Mouse (Mus musculus) kidney, postnatal 0 days (tissue): ENCODE measurements at regions not wholly inside any gene's neighbourhood (a gene's known extent, or its start where the extent isn't known, plus 50 kb on each side); places are given as distances from the start of the nearest gene placed in this dataset.

Experiments
- ATAC-seq: fragments of 200-750 bp; cut with Nextera tagmentation; replicated peaks from 2 replicates; pipeline ENCODE4 v1.8.0; 2017; ENCODE audit warnings: low read depth, moderate number of reproducible peaks, moderate TSS enrichment, moderate library complexity; ENCODE audit not compliant: low FRiP score
- DNase-seq: peaks from one replicate; pipeline ENCODE4 v3.0.0-alpha.2; 2016; ENCODE audit warnings: low spot score
- H3K27ac ChIP-seq: fragments of 300-500 bp; sonication (generic); 2 replicates; pipeline ENCODE4 v1.5.1; 2014; ENCODE audit warnings: mild to moderate bottlenecking
- H3K27me3 ChIP-seq: fragments of 300-500 bp; sonication (generic); 2 replicates; pipeline ENCODE4 v1.6.1; 2014; ENCODE audit warnings: low read length, mixed read lengths; ENCODE audit not compliant: insufficient read depth
- H3K36me3 ChIP-seq: fragments of 300-500 bp; sonication (generic); 2 replicates; pipeline ENCODE4 v1.6.1; 2014; ENCODE audit warnings: low read length, mixed read lengths; ENCODE audit not compliant: insufficient read depth
- H3K4me1 ChIP-seq: fragments of 300-500 bp; sonication (generic); replicated peaks from 2 replicates; pipeline ENCODE4 v1.6.1; 2014; ENCODE audit warnings: antibody characterized with exemption, low read length, mixed read lengths; ENCODE audit not compliant: insufficient read depth
- H3K4me2 ChIP-seq: fragments of 300-500 bp; sonication (generic); 2 replicates; pipeline ENCODE4 v1.6.1; 2014; ENCODE audit warnings: mild to moderate bottlenecking, low read length, moderate library complexity, mixed read lengths
- H3K4me3 ChIP-seq: fragments of 300-500 bp; sonication (generic); replicated peaks from 2 replicates; pipeline ENCODE4 v1.5.1; 2014; ENCODE audit warnings: low read depth, low read length
- H3K9ac ChIP-seq: fragments of 300-500 bp; sonication (generic); 2 replicates; pipeline ENCODE4 v1.6.1; 2014; ENCODE audit warnings: low read depth, low read length
- H3K9me3 ChIP-seq: fragments of 300-500 bp; sonication (generic); replicated peaks from 2 replicates; pipeline ENCODE4 v1.6.1; 2016; ENCODE audit warnings: low read length, inconsistent platforms, mixed read lengths
- CTCF ChIP-seq: IDR thresholded peaks from 2 replicates; pipeline ENCODE4 v1.5.1; 2016; ENCODE audit warnings: antibody characterized with exemption, low read depth, mild to moderate bottlenecking, moderate library complexity
- WGBS: fragments of 180-500 bp; shearing (Covaris S2); extraction: QIAGEN DNeasy Blood & Tissue Kit; methylation state at CpG from one replicate; pipeline ENCODE4 v1.1.7; 2014; 5-methylcytosine and 5-hydroxymethylcytosine counted together

GRCm38 (mm10) chr12:28999963-29000451 lies 248.4 kb downstream of the Eipr1 start:
- Histone ChIP-seq H3K9ac (no peak overlapping the region), H3K4me2 (no peak overlapping the region), H3K27me3 (no peaks in the 10 kb centered on the region), H3K36me3 (no peaks in the 10 kb centered on the region), H3K27ac (no peak overlapping the region), H3K4me1 (no peaks in the 10 kb centered on the region), H3K4me3 (no peak overlapping the region), H3K9me3 (no peaks in the 10 kb centered on the region)
- no peak for TF ChIP-seq CTCF
- ATAC-seq, result no peak
- DNase-seq, result peak; percentile 24
- 35% methylated on average over 6 of the region's 6 CpGs for WGBS

DNA sequence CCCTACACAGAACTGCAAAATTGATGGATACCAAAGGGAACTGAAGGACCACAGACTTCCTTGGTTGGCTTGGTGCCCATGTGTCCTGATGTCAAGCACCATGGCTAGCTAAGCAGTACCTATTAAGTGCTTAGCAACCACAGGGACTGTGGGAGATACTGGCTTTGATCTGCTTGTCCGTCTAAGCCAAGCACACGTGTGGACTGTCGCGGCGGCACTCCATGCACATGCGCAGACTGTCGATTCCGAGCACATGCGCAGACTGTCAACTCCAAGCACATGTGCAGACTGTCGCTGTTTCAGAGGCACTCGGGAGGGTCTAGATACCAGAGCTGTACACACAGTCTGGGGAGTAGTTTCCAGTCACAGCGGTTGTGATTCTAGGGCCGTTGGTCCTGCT lies 252.9 kb downstream of the Eipr1 start:
- Histone ChIP-seq H3K27ac (no peak overlapping the region), H3K9ac (no peak overlapping the region), H3K9me3 (no peaks in the 10 kb centered on the region), H3K4me3 (no peak overlapping the region), H3K4me2 (no peak overlapping the region), H3K36me3 (no peaks in the 10 kb centered on the region), H3K27me3 (no peaks in the 10 kb centered on the region), H3K4me1 (no peaks in the 10 kb centered on the region)
- no peak for TF ChIP-seq CTCF
- WGBS, result 89% methylated on average over 13 of the region's 13 CpGs
- ATAC-seq (no peak), DNase-seq (no peak)

DNA sequence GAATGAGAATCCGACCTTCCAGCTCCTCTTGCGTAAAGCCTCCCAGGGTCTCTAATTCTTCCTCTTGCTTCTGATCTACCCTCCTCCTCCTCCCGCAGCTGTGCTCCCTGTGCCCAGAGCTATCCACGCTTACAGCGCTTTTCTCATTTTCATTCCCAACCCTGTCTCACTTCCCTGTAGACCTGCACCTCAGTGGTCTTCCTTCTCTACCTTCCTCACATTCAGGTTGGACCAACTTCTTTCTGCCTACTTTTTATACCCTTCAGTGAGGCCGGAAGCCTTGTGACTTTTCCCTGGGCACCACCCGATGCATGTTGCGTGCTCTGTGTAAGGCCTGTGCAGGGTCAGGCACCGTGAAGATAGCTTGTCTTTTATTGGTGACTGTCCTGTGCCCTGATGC lies 263.0 kb downstream of the Eipr1 start:
- Histone ChIP-seq H3K4me3 (no peak overlapping the region), H3K4me2 (no peak overlapping the region), H3K9ac (no peak overlapping the region), H3K36me3 (no peaks in the 10 kb centered on the region), H3K27ac (no peak overlapping the region), H3K4me1 (no peaks in the 10 kb centered on the region), H3K27me3 (no peaks in the 10 kb centered on the region), H3K9me3 (no peaks in the 10 kb centered on the region)
- no peak for TF ChIP-seq CTCF
- ATAC-seq (no peak), DNase-seq (no peak)
- 86% methylated on average over 9 of the region's 9 CpGs for WGBS

DNA sequence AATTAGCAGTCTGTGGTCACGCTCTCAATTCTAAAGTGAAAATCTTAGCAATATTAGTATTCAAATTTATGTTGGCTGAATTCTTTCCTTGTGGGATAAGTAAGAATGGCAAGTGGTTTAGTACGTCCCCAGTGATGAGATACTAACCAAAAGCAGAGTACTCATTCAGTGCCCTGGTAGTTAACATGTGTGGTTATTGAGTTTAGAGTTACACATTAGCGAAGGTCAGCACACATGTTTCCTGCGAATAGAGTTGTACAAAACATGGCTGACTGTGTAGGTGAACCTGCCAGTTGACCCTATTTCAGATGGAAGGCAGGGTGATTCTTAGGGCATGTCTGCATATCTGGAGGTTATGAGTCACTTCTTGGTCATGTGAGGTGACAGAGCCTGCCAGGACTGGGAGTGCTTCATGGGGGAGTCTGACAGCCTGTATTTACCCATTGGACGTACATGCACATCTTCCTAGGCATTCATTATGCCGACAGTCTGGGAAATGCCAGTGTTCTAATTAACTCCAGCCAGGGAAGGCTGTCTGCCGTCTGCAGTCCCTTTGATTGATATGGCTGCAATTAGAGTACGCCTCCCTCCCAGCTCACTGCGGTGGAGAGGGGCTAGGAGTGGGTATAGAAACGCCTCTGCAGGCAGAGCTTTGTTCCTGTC lies 263.7 kb downstream of the Eipr1 start:
- peak; percentile 77 for ATAC-seq

GRCm38 (mm10) chr12:29021152-29021551 lies 269.5 kb downstream of the Eipr1 start:
- no peak overlapping the region for H3K4me3 ChIP-seq
- H3K9me3 ChIP-seq, result no peaks in the 10 kb centered on the region
- TF ChIP-seq CTCF, result no peak
- WGBS, result 62% methylated on average over 5 of the region's 5 CpGs
- DNase-seq, result no peak
- H3K36me3 ChIP-seq, result no peaks in the 10 kb centered on the region
- ATAC-seq, result no peak
- H3K4me1 ChIP-seq, result no peaks in the 10 kb centered on the region
- H3K9ac ChIP-seq, result no peak overlapping the region
- no peak overlapping the region for H3K4me2 ChIP-seq
- H3K27ac ChIP-seq, result no peak overlapping the region
- H3K27me3 ChIP-seq, result no peaks in the 10 kb centered on the region

More for the DNA sequence above, 263.7 kb downstream of the Eipr1 start:
- Histone ChIP-seq H3K36me3 (no peaks in the 10 kb centered on the region), H3K9ac (no peak overlapping the region), H3K4me1 (no peaks in the 10 kb centered on the region), H3K4me3 (no peak overlapping the region), H3K9me3 (no peaks in the 10 kb centered on the region), H3K27ac (no peak overlapping the region), H3K4me2 (no peak overlapping the region), H3K27me3 (no peaks in the 10 kb centered on the region)
- DNase-seq, result peak; percentile 50
- TF ChIP-seq CTCF, result no peak
- 32% methylated on average over 10 of the region's 10 CpGs for WGBS

DNA sequence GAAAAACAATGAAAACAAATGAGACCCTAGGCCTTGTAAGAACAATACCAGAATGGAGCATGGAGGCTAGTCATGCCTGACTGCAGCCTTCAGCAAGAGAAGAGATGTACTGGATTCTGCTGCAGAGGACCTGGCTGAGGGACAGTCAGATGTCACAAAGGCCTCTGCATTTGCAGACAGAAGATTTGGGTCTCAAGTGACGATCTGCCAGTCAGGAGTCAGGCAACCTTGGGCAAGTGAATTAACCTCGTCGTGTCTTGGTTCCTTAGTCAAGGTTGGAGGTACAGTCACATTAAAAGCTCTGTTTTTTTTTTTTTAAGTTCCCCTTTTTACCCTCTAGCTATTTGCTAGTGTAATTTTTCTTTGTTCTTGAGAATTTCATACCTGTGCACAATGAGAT lies 276.6 kb downstream of the Eipr1 start:
- Histone ChIP-seq H3K36me3 (no peaks in the 10 kb centered on the region), H3K4me3 (no peak overlapping the region), H3K4me1 (no peaks in the 10 kb centered on the region), H3K9ac (no peak overlapping the region), H3K4me2 (no peak overlapping the region), H3K9me3 (no peaks in the 10 kb centered on the region), H3K27ac (no peak overlapping the region), H3K27me3 (no peaks in the 10 kb centered on the region)
- no peak for TF ChIP-seq CTCF
- DNase-seq, result no peak
- WGBS, result 41% methylated on average over 3 of the region's 3 CpGs
- no peak for ATAC-seq

GRCm38 (mm10) chr12:29029461-29029860 lies 277.9 kb downstream of the Eipr1 start:
- DNase-seq (no peak), ATAC-seq (no peak)
- Histone ChIP-seq H3K4me3 (no peak overlapping the region), H3K4me1 (no peaks in the 10 kb centered on the region), H3K9me3 (no peaks in the 10 kb centered on the region), H3K9ac (no peak overlapping the region), H3K27me3 (no peaks in the 10 kb centered on the region), H3K27ac (no peak overlapping the region), H3K36me3 (no peaks in the 10 kb centered on the region), H3K4me2 (no peak overlapping the region)
- TF ChIP-seq CTCF, result no peak
- WGBS, result 40% methylated on average over 7 of the region's 7 CpGs
